23 mouse cellular contexts compared by ENCODE assay signal in the genomic region with DNA sequence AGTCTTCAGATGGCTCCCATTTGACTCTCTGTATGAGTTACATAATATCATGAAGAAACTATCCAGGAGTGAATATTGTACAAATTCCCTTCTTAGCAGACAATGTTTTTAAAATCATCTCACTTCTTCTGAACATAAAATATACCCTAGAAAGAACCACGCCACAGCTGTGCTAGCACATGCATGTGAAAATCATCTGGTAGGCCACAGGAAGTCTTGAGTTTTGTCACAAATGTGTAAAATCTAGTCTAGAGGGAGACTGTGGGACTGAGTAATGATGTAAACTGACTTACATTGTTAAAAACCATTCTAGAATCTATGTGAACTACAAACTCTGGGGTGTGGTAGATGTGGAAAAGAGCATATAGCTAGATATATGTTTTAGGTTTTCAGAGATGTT. TPM values are rescaled to one million over a fixed set of nuclear protein-coding genes. Genes with fewer than 3 reads are reported as not detected.
"Had no signal": no experiment of that assay in that cellular context is flagged by ENCODE, and none has a peak within 500 bp of the region (broad histone marks: within the 10 kb centered on the region; RNA-seq: fewer than 3 reads in every experiment).

No protein-coding gene starts in this region.

- H3K4me2 ChIP-seq: kidney, embryonic 15.5 days; midbrain, embryonic 13.5 days; stomach, embryonic 15.5 days had no signal

- H3K27ac ChIP-seq: kidney, embryonic 15.5 days; left cerebral cortex, adult 2 months; liver, embryonic 13.5 days; midbrain, embryonic 10.5 days; midbrain, embryonic 13.5 days; stomach, embryonic 15.5 days had no signal

- DNase-seq: kidney, adult 8-10 months; kidney, postnatal 10 days; kidney, postnatal 36 days; layer of hippocampus, postnatal 36 days; liver, embryonic 13.5 days; lung, adult 2 months; thymus, postnatal 4 days had no signal

- H3K9me3 ChIP-seq: kidney, embryonic 15.5 days; liver, embryonic 13.5 days; megakaryocyte, embryonic 14.5 days; midbrain, embryonic 10.5 days; midbrain, embryonic 13.5 days; stomach, embryonic 15.5 days had no signal

- H3K27me3 ChIP-seq: kidney, embryonic 15.5 days; liver, embryonic 13.5 days; megakaryocyte, embryonic 14.5 days; midbrain, embryonic 13.5 days; stomach, embryonic 15.5 days had no signal

- H3K36me3 ChIP-seq: midbrain, embryonic 10.5 days; midbrain, embryonic 13.5 days; stomach, embryonic 15.5 days had no signal

- H3K4me3 ChIP-seq: kidney, embryonic 15.5 days; left cerebral cortex, adult 2 months; liver, embryonic 13.5 days; midbrain, embryonic 10.5 days; midbrain, embryonic 13.5 days; myocyte; stomach, embryonic 15.5 days had no signal

- ATAC-seq: midbrain, embryonic 13.5 days; midbrain, embryonic 16.5 days had no signal

- H3K9ac ChIP-seq: kidney, embryonic 15.5 days; liver, embryonic 13.5 days; midbrain, embryonic 13.5 days; stomach, embryonic 15.5 days had no signal

RNA-seq across cellular contexts. Expression of gene Gm4952, which starts 28.1 kb away (rescaled TPM):
- total RNA-seq: layer of hippocampus, adult 8-10 months; layer of hippocampus, postnatal 36 days; left cerebral cortex, postnatal 10 days; left cerebral cortex, postnatal 36 days; monocyte, adult 5-6 weeks had no signal
- polyA plus RNA-seq: limb, embryonic 11.5 days; lung, adult 2 months; midbrain, embryonic 10.5 days; midbrain, embryonic 13.5 days; midbrain, embryonic 16.5 days; myocyte; neural tube, embryonic 11.5 days; small intestine, adult 2 months; spleen, adult 2 months had no signal
